Mouse (Mus musculus) forebrain, embryonic 12.5 days (tissue): ENCODE measurements at regions not wholly inside any gene's neighbourhood (a gene's known extent, or its start where the extent isn't known, plus 50 kb on each side); places are given as distances from the start of the nearest gene placed in this dataset.
A peak's percentile ranks its signal among the peaks of the same experiment; 100 is the strongest.

ENCODE experiments used
- ATAC-seq: fragments of 200-750 bp; cut with Nextera tagmentation; 2 replicates; pipeline ENCODE4 v1.8.0; 2017; ENCODE audit warnings: moderate TSS enrichment; ENCODE audit not compliant: low FRiP score
- H3K27ac ChIP-seq: fragments of 300-500 bp; sonication (generic); 2 replicates; pipeline ENCODE4 v1.5.1; 2016; ENCODE audit warnings: mild to moderate bottlenecking
- H3K27me3 ChIP-seq: fragments of 300-500 bp; sonication (generic); 2 replicates; pipeline ENCODE4 v1.6.1; 2016; ENCODE audit warnings: mild to moderate bottlenecking
- H3K36me3 ChIP-seq: fragments of 300-500 bp; sonication (generic); replicated peaks from 2 replicates; pipeline ENCODE4 v1.6.1; 2016; ENCODE audit warnings: mild to moderate bottlenecking
- H3K4me1 ChIP-seq: fragments of 300-500 bp; sonication (generic); 2 replicates; pipeline ENCODE4 v1.6.1; 2016
- H3K4me2 ChIP-seq: fragments of 300-500 bp; sonication (generic); 2 replicates; pipeline ENCODE4 v1.6.1; 2016; ENCODE audit warnings: mild to moderate bottlenecking, moderate library complexity
- H3K4me3 ChIP-seq: fragments of 300-500 bp; sonication (generic); replicated peaks from 2 replicates; pipeline ENCODE4 v1.5.1; 2016; ENCODE audit warnings: mild to moderate bottlenecking
- H3K9ac ChIP-seq: fragments of 300-500 bp; sonication (generic); 2 replicates; pipeline ENCODE4 v1.6.1; 2016; ENCODE audit warnings: mild to moderate bottlenecking
- H3K9me3 ChIP-seq: fragments of 300-500 bp; sonication (generic); 2 replicates; pipeline ENCODE4 v1.6.1; 2016
- WGBS: fragments of 180-500 bp; shearing (Covaris S2); methylation state at CpG from one replicate; pipeline ENCODE4 v1.1.7; 2016; 5-methylcytosine and 5-hydroxymethylcytosine counted together

DNA sequence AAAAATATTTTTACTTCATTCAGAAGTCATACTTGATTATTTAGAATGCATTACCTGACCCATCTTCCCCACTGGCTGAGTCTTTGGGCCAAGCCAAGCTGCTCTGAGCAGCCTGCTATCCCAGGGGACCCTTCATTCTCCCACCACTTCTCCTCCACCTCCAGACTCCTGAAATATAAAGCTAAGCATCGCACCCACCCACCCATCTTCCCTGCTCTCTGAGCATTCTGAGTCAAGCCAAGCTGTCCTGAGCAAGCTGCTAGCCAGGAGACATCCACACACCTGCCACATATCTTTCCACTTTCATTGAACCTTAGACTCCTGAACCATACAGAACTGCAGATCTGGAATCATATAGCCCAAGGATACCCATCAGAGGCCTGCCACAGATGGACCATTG lies 1456.2 kb upstream of the Adam24 start:
- Histone ChIP-seq H3K9ac (no peak overlapping the region), H3K36me3 (no peaks in the 10 kb centered on the region), H3K27ac (no peak overlapping the region), H3K27me3 (no peaks in the 10 kb centered on the region), H3K4me3 (no peak overlapping the region), H3K9me3 (no peaks in the 10 kb centered on the region), H3K4me1 (no peaks in the 10 kb centered on the region), H3K4me2 (no peak overlapping the region)
- no peak for ATAC-seq
- 100% methylated on average over 1 of the region's 1 CpGs for WGBS

DNA sequence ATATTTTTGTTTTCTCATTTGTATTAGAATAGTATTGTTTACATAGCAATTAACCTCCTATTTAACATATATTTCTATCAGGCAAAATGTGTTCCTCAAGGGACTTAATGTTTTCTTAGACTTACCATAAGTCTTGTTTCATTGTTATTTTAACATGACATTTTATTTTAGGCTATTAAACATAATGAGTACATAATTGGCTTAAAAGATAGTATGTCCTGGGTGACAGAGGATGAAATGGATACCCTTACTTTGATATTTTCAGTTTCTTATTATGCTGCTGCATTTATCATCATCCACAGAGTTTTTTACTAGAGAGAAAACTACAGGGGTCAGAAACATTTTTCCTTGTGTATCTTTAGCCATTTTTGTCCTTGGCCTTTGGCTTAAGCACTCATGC lies 1447.6 kb upstream of the Adam24 start:
- Histone ChIP-seq H3K27ac (no peak overlapping the region), H3K9me3 (no peaks in the 10 kb centered on the region), H3K27me3 (no peaks in the 10 kb centered on the region), H3K4me1 (no peaks in the 10 kb centered on the region), H3K9ac (no peak overlapping the region), H3K4me3 (no peak overlapping the region), H3K36me3 (no peaks in the 10 kb centered on the region), H3K4me2 (no peak overlapping the region)
- no peak for ATAC-seq

- H3K4me2 ChIP-seq: no peak overlapping the region
- no peak for ATAC-seq
- H3K4me3 ChIP-seq: no peak overlapping the region
- WGBS: 81% methylated on average over 5 of the region's 5 CpGs
- no peaks in the 10 kb centered on the region for H3K27me3 ChIP-seq
- H3K27ac ChIP-seq: no peak overlapping the region
- no peaks in the 10 kb centered on the region for H3K4me1 ChIP-seq
- no peak overlapping the region for H3K9ac ChIP-seq
- H3K36me3 ChIP-seq: no peaks in the 10 kb centered on the region
- no peaks in the 10 kb centered on the region for H3K9me3 ChIP-seq
Measured at GRCm38 (mm10) chr8:39268970-39269497, 1405.8 kb upstream of the Adam24 start.

- Histone ChIP-seq H3K9ac (no peak overlapping the region), H3K4me2 (no peak overlapping the region; the same call in none of the 2 replicates), H3K27ac (no peak overlapping the region), H3K27me3 (no peaks in the 10 kb centered on the region), H3K36me3 (no peaks in the 10 kb centered on the region), H3K4me3 (no peak overlapping the region), H3K9me3 (no peaks in the 10 kb centered on the region), H3K4me1 (peaks cover 5% of the 10 kb centered on the region; the same call in 1 of the 2 replicates)
- ATAC-seq: no peak
- 19% methylated on average over 12 of the region's 12 CpGs for WGBS
Measured at GRCm38 (mm10) chr8:39297548-39298306, 1377.2 kb upstream of the Adam24 start.

- Histone ChIP-seq H3K9ac (no peak overlapping the region), H3K36me3 (no peaks in the 10 kb centered on the region), H3K4me2 (no peak overlapping the region), H3K27ac (no peak overlapping the region), H3K4me1 (no peaks in the 10 kb centered on the region), H3K27me3 (no peaks in the 10 kb centered on the region), H3K4me3 (no peak overlapping the region), H3K9me3 (no peaks in the 10 kb centered on the region)
- no peak for ATAC-seq
- 77% methylated on average over 6 of the region's 6 CpGs for WGBS
Measured at GRCm38 (mm10) chr8:39303742-39304336, 1371.0 kb upstream of the Adam24 start.

DNA sequence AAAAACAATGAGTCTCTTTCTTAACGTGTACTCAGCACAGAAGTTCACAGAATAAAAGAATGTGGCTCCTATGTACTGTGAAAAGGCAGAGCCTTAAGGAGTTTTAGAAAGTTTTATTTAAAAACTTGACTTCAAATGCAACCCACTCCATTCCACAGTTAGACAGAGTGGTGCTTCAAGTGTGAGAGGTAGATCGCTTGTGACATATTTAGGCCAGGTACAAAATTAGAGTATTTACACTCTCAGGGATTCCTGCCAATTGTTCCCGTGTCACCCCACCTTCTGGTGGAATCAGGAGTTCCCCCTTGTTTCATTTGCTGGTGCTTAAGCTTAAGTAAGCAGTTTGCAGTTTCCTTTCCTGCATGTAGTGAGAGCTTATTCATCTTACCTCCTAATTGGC lies 1361.0 kb upstream of the Adam24 start:
- WGBS: 67% methylated on average over 3 of the region's 3 CpGs
- H3K4me3 ChIP-seq: no peak overlapping the region

GRCm38 (mm10) chr8:39315521-39316233 lies 1359.2 kb upstream of the Adam24 start:
- Histone ChIP-seq H3K9ac (no peak overlapping the region), H3K4me3 (no peak overlapping the region), H3K4me1 (no peaks in the 10 kb centered on the region), H3K36me3 (no peaks in the 10 kb centered on the region), H3K27ac (no peak overlapping the region), H3K9me3 (no peaks in the 10 kb centered on the region), H3K27me3 (no peaks in the 10 kb centered on the region), H3K4me2 (no peak overlapping the region)
- WGBS: 80% methylated on average over 10 of the region's 10 CpGs
- no peak for ATAC-seq

More for the DNA sequence above, 1361.0 kb upstream of the Adam24 start:
- Histone ChIP-seq H3K9me3 (no peaks in the 10 kb centered on the region), H3K4me1 (no peaks in the 10 kb centered on the region), H3K27ac (no peak overlapping the region), H3K9ac (no peak overlapping the region), H3K4me2 (no peak overlapping the region), H3K36me3 (no peaks in the 10 kb centered on the region), H3K27me3 (no peaks in the 10 kb centered on the region)
- no peak for ATAC-seq

GRCm38 (mm10) chr8:39316234-39316568 lies 1358.7 kb upstream of the Adam24 start:
- 49% methylated on average over 4 of the region's 4 CpGs for WGBS
- Histone ChIP-seq H3K4me3 (no peak overlapping the region), H3K9ac (no peak overlapping the region), H3K4me1 (no peaks in the 10 kb centered on the region), H3K4me2 (no peak overlapping the region), H3K36me3 (no peaks in the 10 kb centered on the region), H3K27me3 (no peaks in the 10 kb centered on the region), H3K27ac (no peak overlapping the region), H3K9me3 (no peaks in the 10 kb centered on the region)
- no peak for ATAC-seq

- Histone ChIP-seq H3K4me1 (no peaks in the 10 kb centered on the region), H3K9me3 (no peaks in the 10 kb centered on the region), H3K4me3 (no peak overlapping the region), H3K4me2 (no peak overlapping the region), H3K27me3 (no peaks in the 10 kb centered on the region), H3K27ac (no peak overlapping the region), H3K9ac (no peak overlapping the region), H3K36me3 (no peaks in the 10 kb centered on the region)
- 61% methylated on average over 1 of the region's 1 CpGs for WGBS
- 0 out of 2 replicates have a peak, but pooled peaks have one; percentile 55 for ATAC-seq
Measured at GRCm38 (mm10) chr8:39329378-39329777, 1345.5 kb upstream of the Adam24 start.

GRCm38 (mm10) chr8:39344731-39345130 lies 1330.1 kb upstream of the Adam24 start:
- Histone ChIP-seq H3K27ac (no peak overlapping the region), H3K9me3 (no peaks in the 10 kb centered on the region), H3K9ac (no peak overlapping the region), H3K4me1 (no peaks in the 10 kb centered on the region), H3K4me2 (no peak overlapping the region), H3K36me3 (no peaks in the 10 kb centered on the region), H3K27me3 (no peaks in the 10 kb centered on the region), H3K4me3 (no peak overlapping the region)
- 78% methylated on average over 3 of the region's 3 CpGs for WGBS
- no peak for ATAC-seq

DNA sequence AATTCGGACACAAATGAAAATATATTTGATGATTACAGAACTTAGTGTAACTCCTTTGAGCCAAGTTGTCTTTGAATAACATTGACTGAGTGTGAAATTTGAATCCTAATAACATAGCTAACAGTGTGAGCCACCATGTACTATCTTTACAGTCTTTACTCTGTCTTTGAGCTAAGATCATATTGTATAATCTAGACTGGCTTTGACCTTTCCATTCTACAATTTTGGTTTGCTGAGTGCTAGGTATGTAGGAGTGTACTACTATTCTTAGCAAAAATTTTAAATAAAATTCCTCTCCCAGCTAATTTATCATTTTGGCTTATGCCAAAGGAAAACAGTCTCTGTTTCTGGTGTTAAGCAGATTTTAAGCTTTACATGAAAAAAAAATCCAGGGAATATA lies 1328.4 kb upstream of the Adam24 start:
- H3K4me1 ChIP-seq: no peaks in the 10 kb centered on the region
- 98% methylated on average over 1 of the region's 1 CpGs for WGBS
- no peak overlapping the region for H3K9ac ChIP-seq
- H3K4me3 ChIP-seq: no peak overlapping the region
- H3K36me3 ChIP-seq: no peaks in the 10 kb centered on the region
- no peak for ATAC-seq
- H3K4me2 ChIP-seq: no peak overlapping the region
- no peaks in the 10 kb centered on the region for H3K27me3 ChIP-seq
- H3K27ac ChIP-seq: no peak overlapping the region
- H3K9me3 ChIP-seq: no peaks in the 10 kb centered on the region

GRCm38 (mm10) chr8:39348956-39349355 lies 1325.9 kb upstream of the Adam24 start:
- Histone ChIP-seq H3K4me2 (no peak overlapping the region), H3K27me3 (no peaks in the 10 kb centered on the region), H3K4me1 (no peaks in the 10 kb centered on the region), H3K27ac (no peak overlapping the region), H3K9me3 (no peaks in the 10 kb centered on the region), H3K9ac (no peak overlapping the region), H3K4me3 (no peak overlapping the region), H3K36me3 (no peaks in the 10 kb centered on the region)
- ATAC-seq: no peak
- WGBS: 90% methylated on average over 3 of the region's 3 CpGs
